Mouse (Mus musculus): ENCODE data around the gene Fcrla. TPM values are rescaled to one million over a fixed set of nuclear protein-coding genes. Genes with fewer than 3 reads are reported as not detected.

Gene Fcrla
- total RNA-seq, 2 experiments from 2014 or later: not detected

GRCm38 (mm10) chr1:170882915-170883485 is 44.4 kb downstream of the Fcrla start:
- Histone ChIP-seq H3K4me3 (no peak overlapping the region), H3K27ac (no peak overlapping the region)
- no peak for DNase-seq (ENCODE audit: extremely low spot score in 1 of 2, low spot score in 2 of 2)
- intact Hi-C loops (cut with DNase I): no loop called here
- TF ChIP-seq CTCF (IDR thresholded peaks at IDR 0.05): no peak

- no peak for DNase-seq (ENCODE audit: extremely low spot score in 1 of 2, low spot score in 2 of 2)
- Histone ChIP-seq H3K27ac (no peak overlapping the region), H3K4me3 (no peak overlapping the region)
- TF ChIP-seq CTCF (IDR thresholded peaks at IDR 0.05): no peak
- intact Hi-C loops (cut with DNase I): no loop called here
These were observed 50.5 kb downstream of the Fcrla start for GRCm38 (mm10) chr1:170876906-170877305.

- TF ChIP-seq CTCF (IDR thresholded peaks at IDR 0.05): no peak
- DNase-seq (ENCODE audit: extremely low spot score in 1 of 2, low spot score in 2 of 2): no peak
- H3K4me3 ChIP-seq: no peak overlapping the region
- intact Hi-C loops (cut with DNase I): no loop called here
- no peak overlapping the region for H3K27ac ChIP-seq
These were observed 51.7 kb downstream of the Fcrla start for GRCm38 (mm10) chr1:170875676-170876075.

GRCm38 (mm10) chr1:170871961-170872360 is 55.4 kb downstream of the Fcrla start:
- no peak overlapping the region for H3K4me3 ChIP-seq
- TF ChIP-seq CTCF (IDR thresholded peaks at IDR 0.05): no peak; the same call in 1 of the 2 replicates
- intact Hi-C loops (cut with DNase I): no loop called here
- no peak overlapping the region for H3K27ac ChIP-seq
- no peak for DNase-seq (ENCODE audit: extremely low spot score in 1 of 2, low spot score in 2 of 2)

GRCm38 (mm10) chr1:170871402-170871801 is 56.0 kb downstream of the Fcrla start:
- intact Hi-C loops (cut with DNase I): no loop called here
- no peak for DNase-seq (ENCODE audit: extremely low spot score in 1 of 2, low spot score in 2 of 2)
- TF ChIP-seq CTCF (IDR thresholded peaks at IDR 0.05): no peak
- Histone ChIP-seq H3K4me3 (no peak overlapping the region), H3K27ac (no peak overlapping the region)

- intact Hi-C loops (cut with DNase I): no loop called here
- Histone ChIP-seq H3K4me3 (peak overlapping the region; percentile 76), H3K27ac (0 out of 2 replicates have a peak overlapping the region, but pooled peaks have one; percentile 50)
- no peak for DNase-seq (ENCODE audit: extremely low spot score in 1 of 2, low spot score in 2 of 2)
- TF ChIP-seq CTCF (IDR thresholded peaks at IDR 0.05): no peak
These were observed 58.5 kb downstream of the Fcrla start for GRCm38 (mm10) chr1:170868905-170869283.

GRCm38 (mm10) chr1:170868107-170868904 is 59.1 kb downstream of the Fcrla start:
- DNase-seq (ENCODE audit: extremely low spot score in 1 of 2, low spot score in 2 of 2): peak; percentile 76 to 77
- H3K4me3 ChIP-seq: peak overlapping the region; percentile 76
- peak overlapping the region; percentile 50 for H3K27ac ChIP-seq
- no peak for TF ChIP-seq CTCF (IDR thresholded peaks at IDR 0.05)
- intact Hi-C loops (cut with DNase I): no loop called here

- TF ChIP-seq CTCF (IDR thresholded peaks at IDR 0.05): no peak
- Histone ChIP-seq H3K27ac (peak within 1 kb of the TSS; percentile 89), H3K4me3 (peak within 1 kb of the TSS; percentile 76)
- DNase-seq (ENCODE audit: extremely low spot score in 1 of 2, low spot score in 2 of 2): peak; percentile 93 to 97
- intact Hi-C loops (cut with DNase I): no loop called here
These were observed 59.7 kb downstream of the Fcrla start, which contains the start of gene Atf6 for GRCm38 (mm10) chr1:170867691-170868105. Gene Atf6 (minus strand): TSS chr1:170867771.

Other genes starting within 250 kb of the Fcrla start
- gene Atf6, start 59.8 kb downstream of the Fcrla start, total RNA-seq (2021): 10 to 100 TPM; 52.7 to 59.5 TPM
- under 1 TPM; 0.45 to 0.58 TPM for gene Gm26620, start 42.5 kb downstream of the Fcrla start, total RNA-seq (2021)
- 10 to 100 TPM; 14.3 to 15.5 TPM for gene Dusp12, start 42.0 kb downstream of the Fcrla start, total RNA-seq (2021)
- gene Fcrlb, start 14.6 kb downstream of the Fcrla start, total RNA-seq (2021): under 1 TPM; 0.97 to 0.98 TPM
- 1 to 10 TPM; 4.7 to 5.0 TPM for gene Fcgr2b, start 49.0 kb upstream of the Fcrla start, total RNA-seq (2021)
- gene Fcgr4, start 91.3 kb upstream of the Fcrla start, total RNA-seq (2021): under 1 TPM in 1 of 2 experiments, not detected in 1; 0.36 TPM
- 10 to 100 TPM; 11.6 to 14.3 TPM for gene Fcgr3, start 137.4 kb upstream of the Fcrla start, total RNA-seq (2021)
- gene Cfap126, start 186.3 kb upstream of the Fcrla start, total RNA-seq (2021): 1 to 10 TPM in 1 of 2 experiments, not detected in 1; 1.5 TPM
- 100 to 1,000 TPM; 194 to 195 TPM for gene Sdhc, start 223.0 kb upstream of the Fcrla start, total RNA-seq (2021)
- not detected for gene Mpz, start 223.1 kb upstream of the Fcrla start, total RNA-seq (2021)